Mouse (Mus musculus) MEL (cell line): ENCODE results near the gene Map7. TPM values are rescaled to one million over a fixed set of nuclear protein-coding genes. Genes with fewer than 3 reads are reported as not detected.
A peak's percentile ranks its signal among the peaks of the same experiment; 100 is the strongest.

ENCODE experiments used
- DNase-seq: peaks from one replicate; pipeline ENCODE4 v3.0.0; 2011; ENCODE audit warnings: low read depth, low spot score
- H3K27ac ChIP-seq: 2 replicates; pipeline ENCODE4 v1.5.1; 2012; ENCODE audit warnings: low read depth, mild to moderate bottlenecking, control low read depth, low read length, moderate library complexity; ENCODE audit not compliant: control insufficient read depth
- H3K27me3 ChIP-seq, 2 experiments: fragments of 150-350 bp in 1 of 2; sonication (generic) in 1 of 2; 2 replicates each; pipeline ENCODE4 v1.6.1; 2012; ENCODE audit warnings: low read length in 2 of 2, mild to moderate bottlenecking in 2 of 2, improper control_type of control experiment in 1 of 2, moderate library complexity in 1 of 2; ENCODE audit not compliant: insufficient read depth in 2 of 2, control insufficient read depth in 1 of 2
- H3K36me3 ChIP-seq, 2 experiments: 2 replicates each; pipeline ENCODE4 v1.6.1; 2012 to 2014; ENCODE audit warnings: low read length in 2 of 2, improper control_type of control experiment in 1 of 2, inconsistent platforms in 1 of 2, mild to moderate bottlenecking in 1 of 2; ENCODE audit not compliant: insufficient read depth in 2 of 2, control insufficient read depth in 1 of 2
- H3K4me1 ChIP-seq, 2 experiments: fragments of 150-350 bp in 1 of 2; sonication (generic) in 1 of 2; 2 replicates each; pipeline ENCODE4 v1.6.1; 2012; ENCODE audit warnings: low read length in 2 of 2, improper control_type of control experiment in 1 of 2, mild to moderate bottlenecking in 1 of 2; ENCODE audit not compliant: insufficient read depth in 2 of 2, control insufficient read depth in 1 of 2
- H3K4me3 ChIP-seq, 2 experiments: fragments of 150-350 bp in 1 of 2; sonication (generic) in 1 of 2; 2 replicates each; pipeline ENCODE4 v1.5.1; 2012; ENCODE audit warnings: low read depth in 2 of 2, low read length in 2 of 2, mild to moderate bottlenecking in 2 of 2, moderate library complexity in 2 of 2, control low read depth in 1 of 2, improper control_type of control experiment in 1 of 2; ENCODE audit not compliant: control insufficient read depth in 1 of 2, insufficient read depth in 1 of 2
- H3K79me2 ChIP-seq: 2 replicates; pipeline ENCODE4 v1.6.1; 2012; ENCODE audit warnings: mild to moderate bottlenecking, low read length, moderate library complexity; ENCODE audit not compliant: control insufficient read depth, poor library complexity, insufficient read depth
- H3K9ac ChIP-seq: 2 replicates; pipeline ENCODE4 v1.6.1; 2012; ENCODE audit warnings: low read depth, mild to moderate bottlenecking, control low read depth, low read length, moderate library complexity; ENCODE audit not compliant: control insufficient read depth, poor library complexity, severe bottlenecking
- H3K9me3 ChIP-seq: fragments of 150-350 bp; sonication (generic); replicated peaks from 2 replicates; pipeline ENCODE4 v1.6.1; 2012; ENCODE audit warnings: mild to moderate bottlenecking, low read length, improper control_type of control experiment, moderate library complexity; ENCODE audit not compliant: insufficient read depth
- BHLHE40 ChIP-seq: IDR thresholded peaks from 2 replicates; pipeline ENCODE4 v1.6.1; 2012; ENCODE audit warnings: low read depth, mild to moderate bottlenecking, inconsistent platforms, low read length, improper control_type of control experiment, borderline replicate concordance
- CHD2 ChIP-seq: IDR thresholded peaks from 2 replicates; pipeline ENCODE4 v1.6.1; 2011; ENCODE audit warnings: low read length, improper control_type of control experiment
- GABPA ChIP-seq: IDR thresholded peaks from 2 replicates; pipeline ENCODE4 v1.6.1; 2012; ENCODE audit warnings: low read depth, mild to moderate bottlenecking, inconsistent platforms, low read length, improper control_type of control experiment, moderate library complexity
- GATA1 ChIP-seq: IDR thresholded peaks from 2 replicates; pipeline ENCODE4 v1.6.1; 2011; ENCODE audit warnings: low read depth, low read length, improper control_type of control experiment
- KAT2A ChIP-seq: conservative IDR thresholded peaks from 2 replicates; pipeline ENCODE4 v1.6.1; 2012; ENCODE audit warnings: low read depth, low read length, improper control_type of control experiment, inconsistent platforms
- MAX ChIP-seq: IDR thresholded peaks from 2 replicates; pipeline ENCODE4 v1.6.1; 2011; ENCODE audit warnings: low read length, improper control_type of control experiment
- MXI1 ChIP-seq: IDR thresholded peaks from 2 replicates; pipeline ENCODE4 v1.6.1; 2011; ENCODE audit warnings: mild to moderate bottlenecking, low read depth, low read length, improper control_type of control experiment
- MYB ChIP-seq: IDR thresholded peaks from 2 replicates; pipeline ENCODE4 v1.6.1; 2011; ENCODE audit warnings: mild to moderate bottlenecking, low read depth, low read length, improper control_type of control experiment
- MYC ChIP-seq: IDR thresholded peaks from 2 replicates; pipeline ENCODE4 v1.6.1; 2011; ENCODE audit warnings: low read depth, mild to moderate bottlenecking, low read length, improper control_type of control experiment, moderate library complexity
- NELFE ChIP-seq: IDR thresholded peaks from 2 replicates; pipeline ENCODE4 v1.6.1; 2011; ENCODE audit warnings: low read depth, low read length, improper control_type of control experiment
- NRF1 ChIP-seq: IDR thresholded peaks from 2 replicates; pipeline ENCODE4 v1.6.1; 2014; ENCODE audit warnings: low read depth, mild to moderate bottlenecking, inconsistent platforms, low read length, improper control_type of control experiment, moderate library complexity; ENCODE audit not compliant: poor library complexity, insufficient read depth, severe bottlenecking
- POLR2A ChIP-seq, 2 experiments: IDR thresholded peaks; 2 replicates each; pipeline ENCODE4 v1.6.1; 2011 to 2012; ENCODE audit warnings: low read length in 2 of 2, mild to moderate bottlenecking in 2 of 2, control low read depth in 1 of 2, improper control_type of control experiment in 1 of 2, low read depth in 1 of 2, moderate library complexity in 1 of 2; ENCODE audit not compliant: control insufficient read depth in 1 of 2, insufficient read depth in 1 of 2, poor library complexity in 1 of 2
- POLR2AphosphoS5 ChIP-seq: IDR thresholded peaks from 2 replicates; pipeline ENCODE4 v1.6.1; 2012; ENCODE audit warnings: low read depth, borderline replicate concordance, mild to moderate bottlenecking, inconsistent platforms, low read length, moderate library complexity, mixed read lengths
- SIN3A ChIP-seq: IDR thresholded peaks from 2 replicates; pipeline ENCODE4 v1.6.1; 2012; ENCODE audit warnings: low read length, improper control_type of control experiment, inconsistent platforms
- TAL1 ChIP-seq: IDR thresholded peaks from 2 replicates; pipeline ENCODE4 v1.6.1; 2012; ENCODE audit warnings: mild to moderate bottlenecking, inconsistent platforms, low read length, moderate library complexity, mixed read lengths
- TCF12 ChIP-seq: IDR thresholded peaks from 2 replicates; pipeline ENCODE4 v1.6.1; 2014; ENCODE audit warnings: low read depth, mild to moderate bottlenecking, inconsistent platforms, low read length, improper control_type of control experiment, moderate library complexity
- ZMIZ1 ChIP-seq: IDR thresholded peaks from 2 replicates; pipeline ENCODE4 v1.6.1; 2012; ENCODE audit warnings: low read depth, mild to moderate bottlenecking, inconsistent platforms, low read length, improper control_type of control experiment, moderate library complexity
- polyA plus RNA-seq, 2 experiments: library from polyadenylated mRNA; stranded (reverse) in 1 of 2; unstranded in 1 of 2; fragments of >175 nt in 1 of 2; fragments of >200 nt in 1 of 2; gene quantifications; 2 replicates each; pipeline versions ENCODE4 v1.2.1 to v1.2.4; 2012; ENCODE audit warnings: low replicate concordance in 2 of 2, low read depth in 1 of 2; ENCODE audit not compliant: insufficient read length in 2 of 2, insufficient read depth in 1 of 2, missing spikeins in 1 of 2
- total RNA-seq: library from RNA; depleted of rRNA; stranded (reverse); fragments of 300-350 nt; gene quantifications from 2 replicates; pipeline ENCODE4 v1.2.3, GENCODE M21; 2012

Gene Map7
- total and polyA plus RNA-seq, 3 experiments = 3.1 to 9.5 TPM; not detected in 1

DNA sequence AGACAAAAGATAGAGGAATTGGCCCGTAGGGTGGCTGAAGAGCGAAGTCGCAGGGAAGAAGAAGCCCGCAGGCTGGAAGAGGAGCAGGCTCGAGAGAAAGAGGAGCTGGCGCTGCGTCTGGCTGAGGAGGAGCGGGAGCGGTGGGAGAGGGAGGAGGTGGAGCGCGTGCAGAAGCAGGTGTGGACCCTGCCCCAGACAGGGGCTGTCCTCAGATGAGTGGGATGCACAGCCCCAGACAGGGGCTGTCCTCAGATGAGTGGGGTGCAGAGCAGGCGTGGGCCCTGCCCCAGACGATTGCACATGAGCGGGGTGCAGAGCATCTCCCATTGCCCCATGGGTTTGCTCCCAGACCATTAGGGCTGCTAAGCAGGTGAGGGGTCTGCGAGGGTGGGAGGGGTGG lies 125.0 kb downstream of the Map7 start:
- Histone ChIP-seq H3K4me1 (no peaks in the 10 kb centered on the region), H3K36me3 (no peaks in the 10 kb centered on the region), H3K9ac (no peak overlapping the region), H3K79me2 (no peaks in the 10 kb centered on the region), H3K27ac (no peak overlapping the region), H3K9me3 (no peaks in the 10 kb centered on the region), H3K4me3 (no peak overlapping the region), H3K27me3 (no peaks in the 10 kb centered on the region)
- no peak for TF ChIP-seq POLR2A (IDR thresholded peaks at IDR 0.05; ENCODE audit: control insufficient read depth in 1 of 2, insufficient read depth in 1 of 2, low read depth in 1 of 2, low read length in 2 of 2, poor library complexity in 1 of 2)
- no peak for TF ChIP-seq GABPA
- TF ChIP-seq MAX = no peak
- TF ChIP-seq BHLHE40 = no peak
- TF ChIP-seq TAL1 = no peak
- TF ChIP-seq TCF12 = no peak
- TF ChIP-seq ZMIZ1 = no peak
- no peak for TF ChIP-seq SIN3A
- TF ChIP-seq KAT2A = no peak
- no peak for TF ChIP-seq NELFE
- no peak for TF ChIP-seq NRF1
- TF ChIP-seq GATA1 = no peak
- TF ChIP-seq MYB = no peak
- TF ChIP-seq CHD2 = no peak
- no peak for TF ChIP-seq MXI1
- TF ChIP-seq POLR2AphosphoS5 = no peak
- DNase-seq = no peak

DNA sequence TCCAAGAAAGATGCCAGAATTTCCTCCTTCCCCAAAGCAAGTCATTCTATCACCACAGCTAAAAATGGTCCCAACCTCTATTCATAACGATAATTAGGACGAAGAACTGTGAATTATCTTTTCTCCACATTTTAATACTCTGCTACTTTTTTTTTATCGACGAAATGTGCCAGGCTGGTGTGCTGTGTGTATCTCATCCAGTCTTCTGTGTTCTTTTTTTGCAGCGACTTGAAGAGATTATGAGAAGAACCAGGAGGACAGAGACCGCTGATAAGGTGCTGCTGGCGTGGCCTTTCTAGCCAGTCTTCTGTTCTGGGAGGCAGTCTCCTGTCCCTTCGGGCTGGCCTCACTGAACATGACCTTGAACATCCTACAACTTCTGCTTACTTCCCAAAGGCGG lies 125.8 kb downstream of the Map7 start:
- no peak for TF ChIP-seq MYC
- 0 out of 2 replicates have a peak, but pooled peaks have one; percentile 29 for TF ChIP-seq GATA1
- no peak for TF ChIP-seq POLR2A (IDR thresholded peaks at IDR 0.05; ENCODE audit: control insufficient read depth in 1 of 2, insufficient read depth in 1 of 2, low read depth in 1 of 2, low read length in 2 of 2, poor library complexity in 1 of 2)
- H3K79me2 ChIP-seq = no peaks in the 10 kb centered on the region
- DNase-seq = peak; percentile 11
- no peaks in the 10 kb centered on the region for H3K4me1 ChIP-seq
- H3K27me3 ChIP-seq = no peaks in the 10 kb centered on the region
- no peaks in the 10 kb centered on the region for H3K9me3 ChIP-seq
- no peaks in the 10 kb centered on the region for H3K36me3 ChIP-seq
- no peak overlapping the region for H3K9ac ChIP-seq
- H3K27ac ChIP-seq = no peak overlapping the region
- H3K4me3 ChIP-seq = no peak overlapping the region
